Mouse (Mus musculus): Measurements from ENCODE around the gene Fgd5. TPM values are rescaled to one million over a fixed set of nuclear protein-coding genes. Genes with fewer than 3 reads are reported as not detected.

Gene Fgd5
- polyA plus RNA-seq, 1 experiment from 2014 or later, result 6.0 TPM

DNA sequence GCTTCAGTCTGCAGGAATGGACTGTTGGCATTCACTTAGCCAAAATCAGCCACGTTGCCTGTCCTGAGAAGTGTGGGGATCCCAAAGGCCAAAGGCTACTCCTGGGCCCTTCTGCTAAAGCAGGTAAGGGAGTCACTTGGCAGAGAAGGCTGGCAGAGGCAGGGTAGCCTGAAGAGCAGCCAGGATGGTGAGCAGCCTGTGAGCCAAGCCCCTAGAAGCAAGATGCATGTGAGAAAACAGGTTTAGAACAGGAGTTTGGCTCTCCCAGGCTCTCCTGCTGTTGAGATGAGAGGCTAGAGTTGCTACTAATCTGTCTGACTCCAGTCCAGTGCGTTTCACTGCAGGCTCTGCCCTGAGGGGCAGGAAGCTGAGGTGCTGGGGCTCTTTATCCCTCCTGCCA is 25.0 kb downstream of the Fgd5 start:
- H3K27ac ChIP-seq (ENCODE audit: low read length), result no peak overlapping the region
- H3K4me2 ChIP-seq (ENCODE audit: low read depth, low read length), result no peak overlapping the region
- H3K4me3 ChIP-seq (ENCODE audit: low read length), result no peak overlapping the region
- no peaks in the 10 kb centered on the region for H3K27me3 ChIP-seq (replicated peaks; ENCODE audit: control insufficient read depth, insufficient read depth, low read length)
- no peaks in the 10 kb centered on the region for H3K36me3 ChIP-seq (ENCODE audit: control insufficient read depth, insufficient read depth, low read length)
- H3K9me3 ChIP-seq (ENCODE audit: control insufficient read depth, low read length), result no peaks in the 10 kb centered on the region
- 49% methylated on average over 2 of the region's 2 CpGs for WGBS
- H3K4me1 ChIP-seq (ENCODE audit: control insufficient read depth, insufficient read depth, low read length), result no peaks in the 10 kb centered on the region
- H3K9ac ChIP-seq (ENCODE audit: low read depth, low read length), result no peak overlapping the region
- no peak for ATAC-seq

- no peak overlapping the region for H3K27ac ChIP-seq (ENCODE audit: low read length)
- no peak overlapping the region for H3K9ac ChIP-seq (ENCODE audit: low read depth, low read length)
- H3K4me2 ChIP-seq (ENCODE audit: low read depth, low read length), result no peak overlapping the region
- H3K4me3 ChIP-seq (ENCODE audit: low read length), result no peak overlapping the region
- no peak for ATAC-seq
- no peaks in the 10 kb centered on the region for H3K27me3 ChIP-seq (replicated peaks; ENCODE audit: control insufficient read depth, insufficient read depth, low read length)
- H3K36me3 ChIP-seq (ENCODE audit: control insufficient read depth, insufficient read depth, low read length), result no peaks in the 10 kb centered on the region
- H3K4me1 ChIP-seq (ENCODE audit: control insufficient read depth, insufficient read depth, low read length), result no peaks in the 10 kb centered on the region
- 58% methylated on average over 6 of the region's 6 CpGs for WGBS
- no peaks in the 10 kb centered on the region for H3K9me3 ChIP-seq (ENCODE audit: control insufficient read depth, low read length)
These were observed 25.6 kb downstream of the Fgd5 start for GRCm38 (mm10) chr6:92004137-92004805.

DNA sequence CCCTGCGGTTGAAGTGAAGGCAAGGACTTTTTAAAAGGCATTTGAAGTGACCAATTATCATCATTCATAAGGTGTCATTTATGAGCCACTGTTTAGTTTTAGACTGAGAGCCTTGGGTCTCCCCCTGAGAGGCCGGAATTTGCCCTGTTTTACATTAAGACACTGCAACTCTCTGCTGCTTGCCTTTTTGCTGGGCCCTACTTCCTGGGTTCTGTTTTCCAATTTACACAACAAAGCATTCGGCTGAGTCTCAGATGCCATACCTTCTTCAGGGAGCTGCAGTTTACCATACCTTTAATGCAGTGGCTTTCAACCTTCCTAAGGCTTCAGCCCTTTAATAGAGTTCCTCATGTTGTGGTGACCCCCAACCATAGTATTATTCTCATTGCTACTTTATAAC is 26.1 kb downstream of the Fgd5 start:
- H3K9me3 ChIP-seq (ENCODE audit: control insufficient read depth, low read length), result no peaks in the 10 kb centered on the region
- 52% methylated on average over 3 of the region's 3 CpGs for WGBS
- no peaks in the 10 kb centered on the region for H3K36me3 ChIP-seq (ENCODE audit: control insufficient read depth, insufficient read depth, low read length)
- H3K27me3 ChIP-seq (replicated peaks; ENCODE audit: control insufficient read depth, insufficient read depth, low read length), result no peaks in the 10 kb centered on the region
- no peak for ATAC-seq
- no peak overlapping the region for H3K9ac ChIP-seq (ENCODE audit: low read depth, low read length)
- no peak overlapping the region for H3K4me2 ChIP-seq (ENCODE audit: low read depth, low read length)
- H3K4me3 ChIP-seq (ENCODE audit: low read length), result no peak overlapping the region
- no peak overlapping the region for H3K27ac ChIP-seq (ENCODE audit: low read length)
- H3K4me1 ChIP-seq (ENCODE audit: control insufficient read depth, insufficient read depth, low read length), result no peaks in the 10 kb centered on the region

DNA sequence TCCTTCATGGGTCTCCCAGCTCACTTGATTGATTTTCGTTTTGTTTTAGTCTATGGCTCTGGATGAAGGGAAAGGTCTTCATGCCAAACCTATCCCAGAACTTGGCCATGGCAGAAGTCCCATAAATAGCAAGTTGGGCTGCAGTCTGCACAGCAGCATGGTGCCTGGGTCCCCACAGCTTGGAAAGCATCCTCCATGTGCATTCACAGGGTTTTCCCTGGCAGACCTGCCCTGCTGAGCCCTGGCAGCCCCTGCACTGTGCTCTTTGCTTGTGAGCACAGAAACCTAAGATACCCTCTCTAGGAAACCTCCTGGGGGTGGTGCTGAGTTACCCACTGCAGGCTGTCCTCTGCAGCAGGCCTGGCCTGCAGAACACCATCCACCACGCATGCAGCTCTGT is 32.2 kb downstream of the Fgd5 start:
- H3K27ac ChIP-seq (ENCODE audit: low read length), result no peak overlapping the region
- no peak for ATAC-seq
- no peaks in the 10 kb centered on the region for H3K27me3 ChIP-seq (replicated peaks; ENCODE audit: control insufficient read depth, insufficient read depth, low read length)
- no peak overlapping the region for H3K4me3 ChIP-seq (ENCODE audit: low read length)
- H3K9me3 ChIP-seq (ENCODE audit: control insufficient read depth, low read length), result no peaks in the 10 kb centered on the region
- H3K9ac ChIP-seq (ENCODE audit: low read depth, low read length), result no peak overlapping the region
- no peaks in the 10 kb centered on the region for H3K36me3 ChIP-seq (ENCODE audit: control insufficient read depth, insufficient read depth, low read length)
- H3K4me1 ChIP-seq (ENCODE audit: control insufficient read depth, insufficient read depth, low read length), result peaks cover 3% of the 10 kb centered on the region; the same call in 1 of the 2 replicates
- WGBS, result 86% methylated on average over 2 of the region's 2 CpGs
- no peak overlapping the region for H3K4me2 ChIP-seq (ENCODE audit: low read depth, low read length)

DNA sequence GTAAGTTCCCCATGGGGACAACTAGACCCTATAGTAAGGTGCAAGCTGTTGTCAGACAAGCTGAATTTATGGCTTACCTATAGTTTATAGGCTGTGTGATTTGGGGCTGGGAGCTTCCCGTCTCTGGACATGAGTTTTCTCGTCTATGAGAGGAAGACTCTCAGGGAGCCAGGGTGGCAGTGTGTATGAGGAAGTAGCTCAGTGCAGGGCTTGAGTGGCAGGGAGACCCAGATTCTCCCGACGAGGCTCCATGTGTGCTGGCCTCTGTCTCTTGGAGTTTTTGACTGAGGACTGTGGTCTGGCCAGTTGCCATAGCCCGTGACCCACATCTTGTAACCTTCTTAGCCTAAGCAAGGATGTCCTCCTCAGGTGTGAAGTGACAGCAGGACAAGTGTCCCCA is 33.7 kb downstream of the Fgd5 start:
- H3K27ac ChIP-seq (ENCODE audit: low read length), result no peak overlapping the region
- no peaks in the 10 kb centered on the region for H3K9me3 ChIP-seq (ENCODE audit: control insufficient read depth, low read length)
- H3K4me1 ChIP-seq (ENCODE audit: control insufficient read depth, insufficient read depth, low read length), result peaks cover 3% of the 10 kb centered on the region; the same call in 1 of the 2 replicates
- no peak overlapping the region for H3K9ac ChIP-seq (ENCODE audit: low read depth, low read length)
- no peak for ATAC-seq
- no peaks in the 10 kb centered on the region for H3K27me3 ChIP-seq (replicated peaks; ENCODE audit: control insufficient read depth, insufficient read depth, low read length)
- 70% methylated on average over 5 of the region's 5 CpGs for WGBS
- H3K4me3 ChIP-seq (ENCODE audit: low read length), result no peak overlapping the region
- H3K36me3 ChIP-seq (ENCODE audit: control insufficient read depth, insufficient read depth, low read length), result no peaks in the 10 kb centered on the region
- H3K4me2 ChIP-seq (ENCODE audit: low read depth, low read length), result no peak overlapping the region

GRCm38 (mm10) chr6:92013035-92013434 is 34.4 kb downstream of the Fgd5 start:
- ATAC-seq, result no peak
- 90% methylated on average over 6 of the region's 6 CpGs for WGBS
- H3K4me1 ChIP-seq (ENCODE audit: control insufficient read depth, insufficient read depth, low read length), result peaks cover 3% of the 10 kb centered on the region; the same call in 1 of the 2 replicates

GRCm38 (mm10) chr6:92013620-92014019 is 34.9 kb downstream of the Fgd5 start:
- ATAC-seq, result no peak
- 84% methylated on average over 3 of the region's 3 CpGs for WGBS
- H3K4me2 ChIP-seq (ENCODE audit: low read depth, low read length), result no peak overlapping the region
- H3K27ac ChIP-seq (ENCODE audit: low read length), result no peak overlapping the region
- H3K4me3 ChIP-seq (ENCODE audit: low read length), result no peak overlapping the region
- peaks cover 3% of the 10 kb centered on the region; the same call in 1 of the 2 replicates for H3K4me1 ChIP-seq (ENCODE audit: control insufficient read depth, insufficient read depth, low read length)
- no peaks in the 10 kb centered on the region for H3K9me3 ChIP-seq (ENCODE audit: control insufficient read depth, low read length)
- H3K27me3 ChIP-seq (replicated peaks; ENCODE audit: control insufficient read depth, insufficient read depth, low read length), result no peaks in the 10 kb centered on the region
- no peaks in the 10 kb centered on the region for H3K36me3 ChIP-seq (ENCODE audit: control insufficient read depth, insufficient read depth, low read length)
- H3K9ac ChIP-seq (ENCODE audit: low read depth, low read length), result no peak overlapping the region

More at GRCm38 (mm10) chr6:92013035-92013434, 34.4 kb downstream of the Fgd5 start:
- Histone ChIP-seq H3K27ac (ENCODE audit: low read length) (no peak overlapping the region), H3K36me3 (ENCODE audit: control insufficient read depth, insufficient read depth, low read length) (no peaks in the 10 kb centered on the region), H3K9me3 (ENCODE audit: control insufficient read depth, low read length) (no peaks in the 10 kb centered on the region), H3K9ac (ENCODE audit: low read depth, low read length) (no peak overlapping the region), H3K4me2 (ENCODE audit: low read depth, low read length) (no peak overlapping the region), H3K4me3 (ENCODE audit: low read length) (no peak overlapping the region), H3K27me3 (replicated peaks; ENCODE audit: control insufficient read depth, insufficient read depth, low read length) (no peaks in the 10 kb centered on the region)

GRCm38 (mm10) chr6:92014936-92015335 is 36.3 kb downstream of the Fgd5 start:
- no peak overlapping the region for H3K27ac ChIP-seq (ENCODE audit: low read length)
- H3K27me3 ChIP-seq (replicated peaks; ENCODE audit: control insufficient read depth, insufficient read depth, low read length), result no peaks in the 10 kb centered on the region
- no peaks in the 10 kb centered on the region for H3K36me3 ChIP-seq (ENCODE audit: control insufficient read depth, insufficient read depth, low read length)
- WGBS, result 48% methylated on average over 7 of the region's 7 CpGs
- ATAC-seq, result no peak
- H3K4me1 ChIP-seq (ENCODE audit: control insufficient read depth, insufficient read depth, low read length), result peaks cover 3% of the 10 kb centered on the region; the same call in 1 of the 2 replicates
- no peak overlapping the region for H3K4me2 ChIP-seq (ENCODE audit: low read depth, low read length)
- H3K4me3 ChIP-seq (ENCODE audit: low read length), result no peak overlapping the region
- no peak overlapping the region for H3K9ac ChIP-seq (ENCODE audit: low read depth, low read length)
- no peaks in the 10 kb centered on the region for H3K9me3 ChIP-seq (ENCODE audit: control insufficient read depth, low read length)

GRCm38 (mm10) chr6:92015848-92016247 is 37.2 kb downstream of the Fgd5 start:
- ATAC-seq, result no peak
- H3K4me2 ChIP-seq (ENCODE audit: low read depth, low read length), result no peak overlapping the region
- H3K36me3 ChIP-seq (ENCODE audit: control insufficient read depth, insufficient read depth, low read length), result no peaks in the 10 kb centered on the region
- 72% methylated on average over 5 of the region's 5 CpGs for WGBS
- H3K4me3 ChIP-seq (ENCODE audit: low read length), result no peak overlapping the region
- no peak overlapping the region for H3K9ac ChIP-seq (ENCODE audit: low read depth, low read length)
- no peak overlapping the region for H3K27ac ChIP-seq (ENCODE audit: low read length)
- H3K9me3 ChIP-seq (ENCODE audit: control insufficient read depth, low read length), result no peaks in the 10 kb centered on the region
- H3K27me3 ChIP-seq (replicated peaks; ENCODE audit: control insufficient read depth, insufficient read depth, low read length), result no peaks in the 10 kb centered on the region
- H3K4me1 ChIP-seq (ENCODE audit: control insufficient read depth, insufficient read depth, low read length), result peaks cover 3% of the 10 kb centered on the region; the same call in 1 of the 2 replicates

DNA sequence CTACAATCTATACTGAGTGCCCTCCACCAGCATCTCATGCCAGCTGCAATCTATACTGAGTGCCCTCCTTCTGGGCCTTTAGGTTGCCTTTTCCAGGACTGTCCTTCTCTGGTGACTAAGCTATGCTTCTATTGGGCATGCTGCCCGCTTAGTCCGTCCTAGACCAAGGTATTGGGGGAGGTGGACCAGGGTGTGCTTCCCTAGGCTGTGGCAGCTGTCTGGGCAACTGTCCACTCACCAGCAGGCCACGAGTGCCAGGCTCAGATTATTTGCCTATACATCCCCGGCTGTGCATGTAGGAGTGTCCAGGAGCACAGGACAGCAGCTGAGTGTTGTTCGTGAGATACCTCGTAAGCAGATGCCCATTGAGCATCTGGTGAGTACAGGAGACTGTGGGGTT is 38.1 kb downstream of the Fgd5 start:
- Histone ChIP-seq H3K4me2 (ENCODE audit: low read depth, low read length) (no peak overlapping the region), H3K4me1 (ENCODE audit: control insufficient read depth, insufficient read depth, low read length) (peaks cover 3% of the 10 kb centered on the region; the same call in 1 of the 2 replicates), H3K27me3 (replicated peaks; ENCODE audit: control insufficient read depth, insufficient read depth, low read length) (no peaks in the 10 kb centered on the region), H3K9me3 (ENCODE audit: control insufficient read depth, low read length) (no peaks in the 10 kb centered on the region), H3K36me3 (ENCODE audit: control insufficient read depth, insufficient read depth, low read length) (no peaks in the 10 kb centered on the region), H3K27ac (ENCODE audit: low read length) (no peak overlapping the region), H3K9ac (ENCODE audit: low read depth, low read length) (no peak overlapping the region), H3K4me3 (ENCODE audit: low read length) (no peak overlapping the region)
- no peak for ATAC-seq
- 80% methylated on average over 6 of the region's 6 CpGs for WGBS
